Mouse (Mus musculus) spleen, adult 2 months (tissue): ENCODE measurements around the gene Tceanc2.

ENCODE experiments used
- CTCF ChIP-seq: fragments of 200-500 bp; IDR thresholded peaks from 2 replicates; pipeline ENCODE4 v1.5.1; 2011; ENCODE audit warnings: mild to moderate bottlenecking, inconsistent platforms; ENCODE audit not compliant: insufficient read depth, insufficient read length, insufficient replicate concordance; ENCODE audit errors: extremely low read depth
- POLR2A ChIP-seq: fragments of 200-500 bp; IDR thresholded peaks from 2 replicates; pipeline ENCODE4 v1.6.1; 2011; ENCODE audit warnings: low read depth, low read length, inconsistent platforms

DNA sequence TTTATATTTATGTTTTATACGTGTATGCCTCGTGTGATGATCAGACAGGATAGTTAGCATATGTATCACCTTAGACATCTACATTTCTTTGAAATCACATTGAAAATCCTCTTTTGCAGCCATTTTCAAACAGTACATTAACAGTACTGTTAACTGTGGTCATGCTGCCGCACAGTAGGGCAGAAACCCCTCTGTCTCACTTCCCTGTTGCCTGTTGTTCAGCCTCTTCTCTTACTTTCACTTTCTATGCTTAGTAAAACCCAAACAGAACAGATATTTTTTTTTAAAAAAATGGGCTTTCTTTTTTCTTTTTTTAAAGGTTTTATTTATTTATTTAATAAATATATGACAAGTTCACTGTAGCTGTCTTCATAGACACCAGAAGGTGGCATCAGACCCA, 14.9 kb upstream of the Tceanc2 start:
- TF ChIP-seq POLR2A (no peak), CTCF (no peak)
